Mouse (Mus musculus): ENCODE measurements around the gene Usp18. TPM values are rescaled to one million over a fixed set of nuclear protein-coding genes. Genes with fewer than 3 reads are reported as not detected.

Usp18 gene
- polyA plus RNA-seq, 2 experiments = 2.9 to 5.4 TPM

DNA sequence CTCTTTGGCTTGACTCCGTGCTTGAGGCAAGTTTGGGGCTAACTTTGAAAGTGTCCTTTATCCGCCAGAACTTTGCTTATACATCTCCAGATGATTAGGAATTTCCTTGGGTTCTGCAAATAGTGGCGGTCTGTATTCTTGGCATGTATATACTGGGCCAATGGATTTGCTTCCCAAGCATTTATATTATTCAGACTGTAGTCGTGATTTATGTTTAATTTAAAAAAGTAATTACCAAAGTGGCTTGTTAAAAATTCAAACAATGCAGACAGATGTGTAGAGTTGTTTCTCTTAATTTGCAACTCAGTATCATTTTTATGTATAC, 293 bp downstream of the Usp18 start:
- ATAC-seq (ENCODE audit: insufficient read depth) = peak; percentile 3; the same call in 1 of the 2 replicates

DNA sequence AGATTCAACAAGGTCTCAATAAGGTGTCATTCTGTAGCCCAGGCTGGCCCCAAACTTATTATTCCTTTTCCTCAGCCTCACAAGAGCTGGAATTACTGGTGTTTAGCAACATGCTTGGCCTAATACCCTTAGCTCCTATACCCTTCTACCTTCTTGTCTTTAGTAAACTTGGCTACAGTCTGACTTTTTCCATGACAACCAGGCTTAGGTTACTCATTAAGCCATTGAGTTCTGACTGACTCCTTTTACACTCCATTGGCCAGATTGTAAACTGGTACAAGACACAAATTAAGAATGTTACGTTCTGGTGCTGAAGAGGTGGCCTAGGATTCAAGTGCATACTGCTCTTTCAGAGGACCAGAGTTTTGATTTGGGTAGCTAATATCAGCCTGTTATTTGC, 4.7 kb downstream of the Usp18 start:
- H3K4me1 ChIP-seq (replicated peaks; ENCODE audit: control insufficient read depth in 2 of 2, insufficient read depth in 2 of 2, low read length in 1 of 2) = peaks cover 2 to 11% of the 10 kb centered on the region in 2 experiments; a peak in 2 of 4 replicates
- TF ChIP-seq EP300 (IDR thresholded peaks at IDR 0.05; ENCODE audit: low read depth) = no peak
- no peak for TF ChIP-seq CTCF (IDR thresholded peaks at IDR 0.05; ENCODE audit: low read depth)
- DNase-seq (ENCODE audit: low read depth in 3 of 3, low spot score in 3 of 3) = no peak
- H3K27me3 ChIP-seq (ENCODE audit: control insufficient read depth, insufficient read depth, low read length) = no peaks in the 10 kb centered on the region
- no peaks in the 10 kb centered on the region for H3K9me3 ChIP-seq (ENCODE audit: control insufficient read depth, low read length)
- H3K4me3 ChIP-seq (ENCODE audit: insufficient read depth in 1 of 2, low read depth in 2 of 2, low read length in 2 of 2) = no peak overlapping the region
- ATAC-seq (ENCODE audit: insufficient read depth) = no peak
- no peaks in the 10 kb centered on the region for H3K36me3 ChIP-seq (replicated peaks; ENCODE audit: control insufficient read depth, insufficient read depth, low read depth)
- no peak overlapping the region for H3K27ac ChIP-seq
- WGBS (ENCODE audit: insufficient replicate concordance) = 69% methylated on average over 1 of the region's 1 CpGs
- no peak overlapping the region for H3K4me2 ChIP-seq (ENCODE audit: low read depth)
- H3K9ac ChIP-seq (replicated peaks) = no peak overlapping the region

More for the DNA sequence above, 293 bp downstream of the Usp18 start:
- no peaks in the 10 kb centered on the region for H3K9me3 ChIP-seq (ENCODE audit: control insufficient read depth, low read length)
- peak overlapping the region; percentile 64 to 82 for H3K4me3 ChIP-seq (ENCODE audit: insufficient read depth in 1 of 2, low read depth in 2 of 2, low read length in 2 of 2)
- TF ChIP-seq CTCF (IDR thresholded peaks at IDR 0.05; ENCODE audit: low read depth) = no peak
- TF ChIP-seq EP300 (IDR thresholded peaks at IDR 0.05; ENCODE audit: low read depth) = no peak
- DNase-seq (ENCODE audit: low read depth in 3 of 3, low spot score in 3 of 3) = no peak
- H3K4me2 ChIP-seq (ENCODE audit: low read depth) = peak overlapping the region; percentile 75
- WGBS (ENCODE audit: insufficient replicate concordance) = 17% methylated on average over 4 of the region's 4 CpGs
- peak overlapping the region; percentile 68 for H3K9ac ChIP-seq (replicated peaks)
- no peaks in the 10 kb centered on the region for H3K27me3 ChIP-seq (ENCODE audit: control insufficient read depth, insufficient read depth, low read length)
- H3K4me1 ChIP-seq (replicated peaks; ENCODE audit: control insufficient read depth in 2 of 2, insufficient read depth in 2 of 2, low read length in 1 of 2) = peaks cover 5 to 22% of the 10 kb centered on the region in 2 experiments; a peak in 3 of 4 replicates
- H3K36me3 ChIP-seq (replicated peaks; ENCODE audit: control insufficient read depth, insufficient read depth, low read depth) = no peaks in the 10 kb centered on the region
- no peak overlapping the region for H3K27ac ChIP-seq

DNA sequence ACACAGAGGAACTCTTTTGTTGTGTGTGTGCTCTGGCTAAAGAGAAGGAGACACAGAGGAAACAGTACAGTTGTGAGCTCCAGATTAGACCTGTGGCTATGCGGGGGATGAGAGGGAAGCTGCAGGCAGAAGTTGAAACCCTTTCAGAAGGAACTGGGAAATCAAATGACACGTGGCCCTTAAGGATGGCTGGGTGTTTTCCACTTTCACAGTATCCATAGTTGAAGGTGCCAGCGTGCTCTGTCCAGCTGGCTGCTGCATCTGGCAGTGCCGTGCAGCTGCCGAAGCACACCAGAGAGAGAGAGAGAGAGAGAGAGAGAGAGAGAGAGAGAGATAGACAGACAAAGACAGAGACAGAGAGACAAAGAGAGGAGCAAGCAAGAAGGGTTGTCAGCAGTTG, 5.5 kb downstream of the Usp18 start:
- H3K9ac ChIP-seq (replicated peaks) = no peak overlapping the region

DNA sequence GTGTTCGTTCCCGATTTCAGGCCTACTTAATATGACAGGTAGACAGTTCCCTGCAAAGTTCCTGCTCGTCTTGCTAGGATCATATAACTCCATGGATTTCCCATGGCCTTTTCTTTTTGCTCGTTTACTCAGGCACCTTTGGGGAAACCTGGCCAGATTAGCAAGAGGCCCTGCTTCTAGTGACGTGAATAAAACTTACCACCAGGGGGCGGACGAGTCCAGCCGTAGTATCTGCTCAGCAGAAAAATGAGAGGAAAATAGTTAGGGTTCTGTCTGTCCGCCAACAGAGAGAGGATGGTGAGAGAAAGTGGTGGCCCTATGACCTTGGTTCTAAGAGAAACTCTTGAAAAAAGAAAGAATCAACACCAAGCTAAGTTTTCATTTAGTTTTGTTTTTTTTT, 14.8 kb downstream of the Usp18 start:
- Histone ChIP-seq H3K4me3 (ENCODE audit: insufficient read depth in 1 of 2, low read depth in 2 of 2, low read length in 2 of 2) (no peak overlapping the region), H3K9ac (replicated peaks) (no peak overlapping the region), H3K27ac (no peak overlapping the region), H3K27me3 (ENCODE audit: control insufficient read depth, insufficient read depth, low read length) (no peaks in the 10 kb centered on the region), H3K9me3 (ENCODE audit: control insufficient read depth, low read length) (no peaks in the 10 kb centered on the region; the same call in 1 of the 2 replicates), H3K4me2 (ENCODE audit: low read depth) (no peak overlapping the region), H3K4me1 (replicated peaks; ENCODE audit: control insufficient read depth in 2 of 2, insufficient read depth in 2 of 2, low read length in 1 of 2) (0 out of 4 replicates have a peak, but pooled peaks cover 0 to 3% of the 10 kb centered on the region in 2 experiments), H3K36me3 (replicated peaks; ENCODE audit: control insufficient read depth, insufficient read depth, low read depth) (no peaks in the 10 kb centered on the region)
- WGBS (ENCODE audit: insufficient replicate concordance) = 26% methylated on average over 9 of the region's 9 CpGs
- ATAC-seq (ENCODE audit: insufficient read depth) = no peak
- peak; percentile 84 for TF ChIP-seq CTCF (IDR thresholded peaks at IDR 0.05; ENCODE audit: low read depth)
- no peak for TF ChIP-seq EP300 (IDR thresholded peaks at IDR 0.05; ENCODE audit: low read depth)
- peak; percentile 36 to 39 (median 37) for DNase-seq (ENCODE audit: low read depth in 3 of 3, low spot score in 3 of 3)

More for the DNA sequence above, 5.5 kb downstream of the Usp18 start:
- TF ChIP-seq EP300 (IDR thresholded peaks at IDR 0.05; ENCODE audit: low read depth) (no peak), CTCF (IDR thresholded peaks at IDR 0.05; ENCODE audit: low read depth) (no peak)
- Histone ChIP-seq H3K4me2 (ENCODE audit: low read depth) (no peak overlapping the region), H3K27me3 (ENCODE audit: control insufficient read depth, insufficient read depth, low read length) (no peaks in the 10 kb centered on the region), H3K9me3 (ENCODE audit: control insufficient read depth, low read length) (no peaks in the 10 kb centered on the region), H3K4me3 (ENCODE audit: insufficient read depth in 1 of 2, low read depth in 2 of 2, low read length in 2 of 2) (no peak overlapping the region), H3K36me3 (replicated peaks; ENCODE audit: control insufficient read depth, insufficient read depth, low read depth) (no peaks in the 10 kb centered on the region), H3K27ac (no peak overlapping the region), H3K4me1 (replicated peaks; ENCODE audit: control insufficient read depth in 2 of 2, insufficient read depth in 2 of 2, low read length in 1 of 2) (peaks cover 2 to 14% of the 10 kb centered on the region in 2 experiments; a peak in 2 of 4 replicates)
- ATAC-seq (ENCODE audit: insufficient read depth) (no peak), DNase-seq (ENCODE audit: low read depth in 3 of 3, low spot score in 3 of 3) (no peak)
- 30% methylated on average over 5 of the region's 5 CpGs for WGBS (ENCODE audit: insufficient replicate concordance)

DNA sequence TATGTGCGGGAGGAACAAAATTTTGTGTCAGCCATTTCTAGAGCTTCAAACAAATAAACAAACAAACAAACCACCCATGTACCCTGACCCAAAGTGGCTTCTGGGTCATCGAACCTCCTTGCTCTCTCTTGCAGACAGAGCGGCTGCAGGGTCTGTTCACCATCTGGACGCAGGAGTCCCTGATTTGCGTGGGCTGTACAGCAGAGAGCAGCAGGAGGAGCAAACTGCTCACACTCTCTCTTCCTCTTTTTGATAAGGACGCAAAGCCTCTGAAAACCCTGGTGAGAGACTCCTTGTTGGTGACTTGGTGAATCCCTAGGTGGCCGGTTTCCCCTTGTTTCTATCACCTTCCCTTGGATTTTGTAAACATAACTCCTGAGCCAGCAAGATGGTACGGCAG, 15.5 kb downstream of the Usp18 start:
- H3K9ac ChIP-seq (replicated peaks) = no peak overlapping the region
- no peaks in the 10 kb centered on the region; the same call in 1 of the 2 replicates for H3K9me3 ChIP-seq (ENCODE audit: control insufficient read depth, low read length)
- H3K4me1 ChIP-seq (replicated peaks; ENCODE audit: control insufficient read depth in 2 of 2, insufficient read depth in 2 of 2, low read length in 1 of 2) = no peaks in the 10 kb centered on the region
- no peak for ATAC-seq (ENCODE audit: insufficient read depth)
- no peak overlapping the region for H3K27ac ChIP-seq
- no peaks in the 10 kb centered on the region for H3K27me3 ChIP-seq (ENCODE audit: control insufficient read depth, insufficient read depth, low read length)
- TF ChIP-seq EP300 (IDR thresholded peaks at IDR 0.05; ENCODE audit: low read depth) (no peak), CTCF (IDR thresholded peaks at IDR 0.05; ENCODE audit: low read depth) (no peak)
- H3K4me2 ChIP-seq (ENCODE audit: low read depth) = no peak overlapping the region
- DNase-seq (ENCODE audit: low read depth in 3 of 3, low spot score in 3 of 3) = no peak
- no peaks in the 10 kb centered on the region for H3K36me3 ChIP-seq (replicated peaks; ENCODE audit: control insufficient read depth, insufficient read depth, low read depth)
- WGBS (ENCODE audit: insufficient replicate concordance) = 46% methylated on average over 8 of the region's 8 CpGs
- H3K4me3 ChIP-seq (ENCODE audit: insufficient read depth in 1 of 2, low read depth in 2 of 2, low read length in 2 of 2) = no peak overlapping the region
